Mouse (Mus musculus): ENCODE measurements around the gene Trpc7. TPM values are rescaled to one million over a fixed set of nuclear protein-coding genes. Genes with fewer than 3 reads are reported as not detected.

Trpc7 gene
- polyA plus RNA-seq, 1 experiment from 2014 or later, result 1.5 TPM

DNA sequence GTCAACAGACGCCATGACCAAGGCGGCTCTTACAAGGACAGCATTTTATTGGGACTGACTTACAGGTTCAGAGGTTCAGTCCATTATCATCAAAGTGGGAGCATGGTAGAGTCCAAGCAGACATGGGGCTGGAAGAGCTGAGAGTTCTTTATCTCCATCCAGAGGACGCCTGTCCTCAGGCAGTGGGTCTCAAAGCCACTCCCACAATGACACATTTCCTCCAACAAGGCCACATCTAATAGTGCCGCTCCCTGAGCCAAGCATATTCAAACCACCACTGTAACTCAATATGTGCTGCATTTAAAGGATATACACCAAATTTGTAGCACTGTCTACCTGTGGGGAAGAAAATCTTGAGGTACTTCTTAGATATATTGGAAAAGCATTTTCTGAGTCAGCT, 161.2 kb downstream of the Trpc7 start:
- WGBS, result 90% methylated on average over 4 of the region's 4 CpGs
- no peaks in the 10 kb centered on the region for H3K4me1 ChIP-seq (ENCODE audit: control insufficient read depth, insufficient read depth, low read length)
- no peak overlapping the region for H3K9ac ChIP-seq (ENCODE audit: low read length)
- no peaks in the 10 kb centered on the region for H3K27me3 ChIP-seq (replicated peaks; ENCODE audit: control insufficient read depth, insufficient read depth, low read length)
- no peaks in the 10 kb centered on the region for H3K9me3 ChIP-seq (replicated peaks; ENCODE audit: control insufficient read depth, low read length)
- H3K36me3 ChIP-seq (ENCODE audit: control insufficient read depth, insufficient read depth, low read length), result peaks cover 82% of the 10 kb centered on the region
- H3K4me2 ChIP-seq (ENCODE audit: low read length), result no peak overlapping the region
- DNase-seq (ENCODE audit: low spot score), result no peak
- H3K4me3 ChIP-seq (ENCODE audit: low read depth, low read length), result no peak overlapping the region
- no peak overlapping the region for H3K27ac ChIP-seq (ENCODE audit: low read depth, low read length)
- ATAC-seq, result no peak

DNA sequence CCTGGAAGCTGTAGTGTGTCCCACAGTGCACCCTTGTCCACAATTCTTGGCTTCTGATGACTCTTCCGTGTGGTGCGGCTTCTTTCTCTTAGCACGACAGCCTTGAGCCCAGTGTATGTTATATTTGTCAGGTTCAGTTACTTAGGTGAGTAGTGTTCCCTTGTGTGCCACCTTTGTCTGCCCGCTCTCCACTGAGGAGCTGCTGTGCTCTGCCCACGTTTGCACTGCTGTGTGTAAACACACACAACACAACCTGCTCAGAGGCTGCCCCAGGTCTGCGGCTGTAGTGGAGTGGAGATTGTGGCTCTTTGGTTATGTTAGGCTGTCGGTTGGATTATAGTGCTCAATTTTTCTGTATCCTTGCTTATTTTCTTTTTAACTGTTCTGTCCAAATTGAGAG, 166.7 kb downstream of the Trpc7 start:
- Histone ChIP-seq H3K9me3 (replicated peaks; ENCODE audit: control insufficient read depth, low read length) (no peaks in the 10 kb centered on the region), H3K4me1 (ENCODE audit: control insufficient read depth, insufficient read depth, low read length) (no peaks in the 10 kb centered on the region), H3K27ac (ENCODE audit: low read depth, low read length) (no peak overlapping the region), H3K36me3 (ENCODE audit: control insufficient read depth, insufficient read depth, low read length) (peaks cover 90% of the 10 kb centered on the region), H3K4me3 (ENCODE audit: low read depth, low read length) (no peak overlapping the region), H3K27me3 (replicated peaks; ENCODE audit: control insufficient read depth, insufficient read depth, low read length) (no peaks in the 10 kb centered on the region), H3K9ac (ENCODE audit: low read length) (no peak overlapping the region), H3K4me2 (ENCODE audit: low read length) (no peak overlapping the region)
- ATAC-seq (no peak), DNase-seq (ENCODE audit: low spot score) (no peak)
- 92% methylated on average over 7 of the region's 7 CpGs for WGBS

DNA sequence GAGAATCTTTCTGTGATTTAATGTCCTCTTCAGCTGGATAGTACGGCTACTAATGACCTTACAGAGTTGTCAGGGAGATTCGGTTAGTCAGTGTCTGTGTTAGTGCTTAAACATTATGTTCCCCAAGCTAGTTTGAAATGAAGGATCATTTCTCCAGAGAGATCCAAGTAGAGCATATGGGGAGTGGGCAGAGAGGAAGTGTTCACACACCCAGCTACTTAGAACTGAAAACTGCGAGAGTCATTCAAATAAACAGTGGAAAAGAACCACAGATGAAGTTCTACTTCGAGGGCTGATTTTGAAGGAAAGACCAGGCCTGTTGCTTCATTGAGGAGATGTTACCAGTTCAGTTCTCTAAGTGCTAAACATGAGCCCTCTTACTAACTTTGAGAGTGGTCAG, 169.2 kb downstream of the Trpc7 start:
- Histone ChIP-seq H3K9ac (ENCODE audit: low read length) (no peak overlapping the region), H3K4me2 (ENCODE audit: low read length) (no peak overlapping the region), H3K9me3 (replicated peaks; ENCODE audit: control insufficient read depth, low read length) (no peaks in the 10 kb centered on the region), H3K4me3 (ENCODE audit: low read depth, low read length) (no peak overlapping the region), H3K27me3 (replicated peaks; ENCODE audit: control insufficient read depth, insufficient read depth, low read length) (no peaks in the 10 kb centered on the region), H3K4me1 (ENCODE audit: control insufficient read depth, insufficient read depth, low read length) (no peaks in the 10 kb centered on the region), H3K36me3 (ENCODE audit: control insufficient read depth, insufficient read depth, low read length) (peaks cover 81% of the 10 kb centered on the region), H3K27ac (ENCODE audit: low read depth, low read length) (no peak overlapping the region)
- ATAC-seq (no peak), DNase-seq (ENCODE audit: low spot score) (no peak)
- WGBS, result 94% methylated on average over 4 of the region's 4 CpGs

Other genes with a start within 250 kb of the Trpc7 start
- gene Smad5, start 193.0 kb downstream of the Trpc7 start, polyA plus RNA-seq (2014; fragmentation: Nextera tagmentation; extraction: Ambion mirVana), result 39.7 and 45.8 TPM in 2 replicates
- gene Gm45623, start 142.2 kb downstream of the Trpc7 start, polyA plus RNA-seq (2014; fragmentation: Nextera tagmentation; extraction: Ambion mirVana), result 0.85 and 1.1 TPM in 2 replicates

Measured in forebrain, embryonic 14.5 days (tissue).